Mouse (Mus musculus) embryonic facial prominence, embryonic 10.5 days (tissue): ENCODE data around the gene Adarb2. TPM values are rescaled to one million over a fixed set of nuclear protein-coding genes. Genes with fewer than 3 reads are reported as not detected.
"Not testable (repeated sequence)": the region's sequence is repeated elsewhere in the genome, so short reads cannot be mapped to it uniquely, and the experiment has no call there.

ENCODE experiments used
- DNase-seq: peaks from one replicate; pipeline ENCODE4 v3.0.0-alpha.2; 2017; ENCODE audit warnings: low spot score
- H3K27ac ChIP-seq: fragments of 300-500 bp; sonication (generic); replicated peaks from 2 replicates; pipeline ENCODE4 v1.5.1; 2016; ENCODE audit warnings: mild to moderate bottlenecking
- H3K27me3 ChIP-seq: fragments of 300-500 bp; sonication (generic); replicated peaks from 2 replicates; pipeline ENCODE4 v1.6.1; 2016; ENCODE audit warnings: low read depth, mild to moderate bottlenecking; ENCODE audit not compliant: poor library complexity, severe bottlenecking
- H3K36me3 ChIP-seq: fragments of 300-500 bp; sonication (generic); replicated peaks from 2 replicates; pipeline ENCODE4 v1.6.1; 2016; ENCODE audit warnings: mild to moderate bottlenecking, moderate library complexity
- H3K4me1 ChIP-seq: fragments of 300-500 bp; sonication (generic); 2 replicates; pipeline ENCODE4 v1.6.1; 2016
- H3K4me3 ChIP-seq: fragments of 300-500 bp; sonication (generic); 2 replicates; pipeline ENCODE4 v1.5.1; 2016; ENCODE audit warnings: mild to moderate bottlenecking, moderate library complexity
- H3K9me3 ChIP-seq: fragments of 300-500 bp; sonication (generic); 2 replicates; pipeline ENCODE4 v1.6.1; 2016; ENCODE audit warnings: mild to moderate bottlenecking
- WGBS: fragments of 180-500 bp; shearing (Covaris S2); methylation state at CpG from one replicate; pipeline ENCODE4 v1.1.7; 2016; 5-methylcytosine and 5-hydroxymethylcytosine counted together
- polyA plus RNA-seq: library from polyadenylated mRNA; unstranded; fragments of >200 nt; fragmentation: Nextera tagmentation; extraction: Ambion mirVana; gene quantifications from 2 replicates; pipeline ENCODE4 v1.2.1, GENCODE M21; 2016

Adarb2 gene
- polyA plus RNA-seq, 1 experiment from 2014 or later: 2.6 TPM

DNA sequence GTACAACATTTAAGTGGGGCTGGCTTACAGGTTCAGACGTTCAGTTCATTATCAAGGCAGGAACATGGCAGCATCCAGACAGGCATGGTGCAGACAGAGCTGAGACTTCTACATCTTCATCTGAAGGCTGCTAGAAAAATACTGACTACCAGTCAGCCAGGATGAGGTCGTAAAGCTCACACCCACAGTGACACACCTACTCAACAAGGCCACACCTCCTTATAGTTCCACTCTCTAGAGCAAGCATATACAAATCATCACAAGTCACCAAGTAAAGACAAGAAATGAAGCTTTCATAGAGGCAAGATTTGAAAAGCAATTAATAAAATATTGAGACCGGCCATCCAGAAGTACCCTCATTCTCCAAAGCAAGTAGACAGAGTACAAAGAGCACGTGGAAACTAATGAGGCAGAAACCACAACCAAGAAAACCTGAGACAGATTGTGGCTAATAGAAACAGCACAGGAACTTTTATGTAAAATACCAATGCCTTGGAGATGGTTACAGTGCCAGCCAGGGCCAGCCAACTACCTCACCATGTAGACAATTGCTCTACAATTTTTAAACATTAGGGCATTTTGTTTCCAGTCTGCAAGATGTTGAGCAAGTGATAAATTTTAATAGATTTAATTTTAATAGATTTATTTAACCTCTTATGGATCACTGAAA, 394.4 kb downstream of the Adarb2 start:
- WGBS: 88% methylated on average over 4 of the region's 4 CpGs
- no peak for DNase-seq
- H3K27me3 ChIP-seq: no peaks in the 10 kb centered on the region
- H3K9me3 ChIP-seq: no peaks in the 10 kb centered on the region
- H3K4me3 ChIP-seq: no peak overlapping the region
- no peak overlapping the region for H3K27ac ChIP-seq
- no peaks in the 10 kb centered on the region for H3K4me1 ChIP-seq
- H3K36me3 ChIP-seq: no peaks in the 10 kb centered on the region

DNA sequence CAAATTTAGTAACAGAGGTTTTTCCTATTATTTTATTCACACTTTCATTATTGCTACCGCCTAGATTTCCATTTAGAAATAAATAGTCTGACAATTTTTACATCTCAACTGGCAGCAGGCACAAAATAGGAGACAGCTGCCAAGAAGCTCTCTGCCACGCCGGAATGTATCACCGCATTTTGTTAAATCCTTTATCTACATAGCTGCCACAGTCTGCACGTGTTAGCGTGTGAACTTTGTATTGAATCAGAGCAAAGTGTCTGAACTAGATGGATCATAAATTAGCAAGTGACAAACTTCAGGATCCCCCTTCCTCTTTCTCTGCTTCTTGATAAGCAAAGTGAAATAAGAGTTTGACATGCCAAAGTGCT, 395.0 kb downstream of the Adarb2 start:
- no peak for DNase-seq
- 91% methylated on average over 6 of the region's 6 CpGs for WGBS
- H3K27ac ChIP-seq: no peak overlapping the region

DNA sequence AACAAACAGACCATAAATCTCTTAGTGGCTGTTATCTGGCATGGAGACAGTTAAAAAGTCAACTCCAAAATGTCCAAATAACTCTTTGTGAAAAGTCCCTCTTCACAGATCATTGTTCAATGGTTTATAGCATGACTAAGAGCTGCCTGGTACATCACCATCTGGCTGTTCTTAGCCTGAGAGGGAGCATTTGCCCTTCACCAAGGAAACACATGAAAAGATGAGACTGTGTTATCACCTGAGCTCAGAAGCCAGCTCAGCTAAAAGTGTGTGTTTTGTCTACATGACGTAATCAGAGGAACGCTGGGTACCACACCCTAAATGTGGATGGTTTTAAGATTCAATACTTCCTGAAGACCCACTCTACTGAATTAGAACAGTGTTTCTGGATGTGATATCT, 403.0 kb downstream of the Adarb2 start:
- Histone ChIP-seq H3K36me3 (no peaks in the 10 kb centered on the region), H3K4me3 (no peak overlapping the region), H3K27me3 (no peaks in the 10 kb centered on the region), H3K4me1 (no peaks in the 10 kb centered on the region), H3K9me3 (no peaks in the 10 kb centered on the region), H3K27ac (no peak overlapping the region)
- no peak for DNase-seq
- 93% methylated on average over 2 of the region's 2 CpGs for WGBS

More for the DNA sequence above, 395.0 kb downstream of the Adarb2 start:
- Histone ChIP-seq H3K27me3 (no peaks in the 10 kb centered on the region), H3K4me1 (no peaks in the 10 kb centered on the region), H3K36me3 (no peaks in the 10 kb centered on the region), H3K4me3 (no peak overlapping the region), H3K9me3 (no peaks in the 10 kb centered on the region)

DNA sequence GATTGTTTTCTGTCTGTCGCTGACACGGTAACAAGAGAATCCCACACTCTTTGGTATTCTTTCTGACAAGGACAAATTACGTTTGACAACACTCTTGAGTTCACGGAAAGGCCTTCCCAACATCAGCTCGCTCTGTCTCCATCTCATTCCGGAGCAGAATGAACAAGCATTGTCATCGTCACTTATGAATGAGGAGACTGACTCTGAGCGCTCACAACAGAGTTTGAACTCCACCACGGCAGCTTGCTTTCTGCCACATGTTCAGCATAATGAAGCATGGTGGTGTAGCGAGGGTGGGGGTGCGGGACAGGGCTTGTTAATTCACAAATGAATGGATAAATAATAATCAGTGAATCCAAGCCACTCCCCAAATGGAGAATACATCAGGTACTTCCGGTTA, 405.4 kb downstream of the Adarb2 start:
- H3K9me3 ChIP-seq: no peaks in the 10 kb centered on the region
- no peak overlapping the region for H3K4me3 ChIP-seq
- H3K36me3 ChIP-seq: no peaks in the 10 kb centered on the region
- no peaks in the 10 kb centered on the region for H3K4me1 ChIP-seq
- 89% methylated on average over 12 of the region's 12 CpGs for WGBS
- H3K27me3 ChIP-seq: no peaks in the 10 kb centered on the region
- H3K27ac ChIP-seq: no peak overlapping the region
- no peak for DNase-seq

DNA sequence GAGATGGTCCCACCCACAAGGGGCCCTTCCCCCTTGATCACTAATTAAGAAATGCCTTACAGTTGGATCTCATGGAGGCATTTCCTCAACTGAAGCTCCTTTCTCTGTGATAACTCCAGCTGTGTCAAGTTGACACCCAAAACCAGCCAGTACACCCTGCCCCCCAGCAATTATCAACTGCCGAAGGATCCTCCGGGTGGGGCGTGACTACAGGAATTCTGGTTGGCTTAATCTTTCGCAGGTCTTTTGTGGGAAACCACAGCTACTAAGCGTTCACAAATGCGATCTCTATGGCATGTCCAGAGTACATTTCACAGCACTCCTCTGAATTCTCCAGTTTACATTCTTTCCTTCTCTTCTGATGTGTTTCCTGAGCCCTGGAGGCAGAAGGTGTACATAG, 406.3 kb downstream of the Adarb2 start:
- not testable (repeated sequence) for H3K4me3 ChIP-seq, H3K4me1 ChIP-seq, H3K27ac ChIP-seq, DNase-seq, H3K9me3 ChIP-seq, H3K27me3 ChIP-seq, H3K36me3 ChIP-seq
- WGBS: 87% methylated on average over 6 of the region's 6 CpGs

DNA sequence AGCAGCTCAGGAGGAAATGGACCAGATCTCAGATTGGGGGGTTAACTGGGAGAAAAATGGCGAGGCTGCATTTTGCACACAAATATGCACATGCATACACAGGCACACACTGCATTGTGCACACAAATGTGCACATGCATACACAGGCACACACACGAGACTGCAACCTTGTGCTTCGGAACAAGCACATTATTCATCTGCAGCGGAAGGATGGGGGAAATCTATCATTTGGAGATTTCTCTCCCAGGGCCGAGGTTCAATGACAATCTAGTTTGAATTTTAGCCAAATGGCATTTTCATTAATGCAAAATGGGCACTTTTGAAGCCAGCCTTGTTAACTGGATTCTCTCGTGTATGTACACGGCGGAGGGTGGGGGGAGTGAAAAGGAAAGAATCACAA, 408.3 kb downstream of the Adarb2 start:
- no peaks in the 10 kb centered on the region for H3K27me3 ChIP-seq
- no peak overlapping the region for H3K4me3 ChIP-seq
- H3K4me1 ChIP-seq: no peaks in the 10 kb centered on the region
- DNase-seq: no peak
- H3K27ac ChIP-seq: no peak overlapping the region
- no peaks in the 10 kb centered on the region for H3K9me3 ChIP-seq
- WGBS: 90% methylated on average over 8 of the region's 8 CpGs
- H3K36me3 ChIP-seq: no peaks in the 10 kb centered on the region

DNA sequence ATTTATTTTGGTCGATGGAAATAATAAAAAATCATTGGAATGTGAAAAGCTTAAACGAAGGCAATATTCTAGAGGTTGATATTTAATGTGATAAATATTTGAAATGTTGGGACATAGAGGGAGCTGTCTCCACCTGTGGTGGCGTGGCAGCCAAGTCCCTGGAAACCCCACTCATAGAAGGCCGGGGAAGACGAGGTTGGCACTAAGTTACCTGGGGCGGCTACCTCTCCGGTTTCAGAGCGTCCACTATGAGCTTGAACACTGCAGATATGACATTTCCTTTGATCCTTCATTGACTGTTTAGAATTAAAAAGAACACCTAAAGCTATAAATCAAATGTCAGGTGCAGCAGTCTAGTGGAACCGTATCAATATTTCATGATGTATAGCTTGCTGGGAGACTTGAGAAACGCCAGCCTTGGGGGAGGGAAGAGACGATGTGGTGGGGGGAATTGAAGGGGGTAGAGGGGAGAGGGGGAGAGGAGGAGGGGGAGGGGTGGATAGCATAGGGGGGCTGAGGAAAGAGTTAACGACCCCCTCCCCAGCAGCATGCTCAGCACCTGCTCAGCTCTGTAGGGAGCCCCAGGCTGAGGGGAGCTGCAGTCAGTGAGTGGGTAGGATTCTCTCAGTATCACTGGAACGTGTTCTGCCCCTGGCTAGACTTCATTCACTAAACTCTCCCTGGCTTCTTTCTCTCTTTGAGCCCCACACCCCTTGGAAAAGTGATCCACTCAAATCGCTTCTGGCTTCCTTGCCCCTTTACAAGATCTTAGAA, 410.1 kb downstream of the Adarb2 start:
- Histone ChIP-seq H3K4me3 (no peak overlapping the region), H3K4me1 (no peaks in the 10 kb centered on the region), H3K27me3 (no peaks in the 10 kb centered on the region), H3K9me3 (no peaks in the 10 kb centered on the region), H3K27ac (no peak overlapping the region), H3K36me3 (no peaks in the 10 kb centered on the region)
- WGBS: 75% methylated on average over 14 of the region's 14 CpGs
- DNase-seq: no peak

DNA sequence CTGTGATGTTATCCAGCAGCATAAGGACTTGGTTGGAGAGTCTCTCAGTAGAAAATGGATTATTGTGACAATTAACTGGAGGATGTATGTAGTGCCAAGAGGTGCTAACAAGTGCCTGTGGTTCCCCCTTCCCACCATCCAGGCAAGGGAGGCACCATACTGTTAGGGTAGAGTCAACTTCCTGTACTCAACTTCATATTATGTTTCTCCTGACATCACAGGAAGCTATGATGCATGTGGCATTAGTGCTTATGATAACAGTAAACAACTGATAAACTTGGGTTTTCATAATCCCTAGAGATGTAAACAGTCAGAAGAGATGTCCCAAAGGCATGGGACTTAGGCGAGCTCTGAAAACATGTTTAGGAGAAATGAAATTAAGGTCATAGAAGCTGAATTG, 414.0 kb downstream of the Adarb2 start:
- H3K9me3 ChIP-seq: no peaks in the 10 kb centered on the region
- no peak overlapping the region for H3K27ac ChIP-seq
- no peak for DNase-seq
- H3K4me1 ChIP-seq: no peaks in the 10 kb centered on the region
- WGBS: 89% methylated on average over 1 of the region's 1 CpGs
- H3K4me3 ChIP-seq: no peak overlapping the region
- no peaks in the 10 kb centered on the region for H3K36me3 ChIP-seq
- H3K27me3 ChIP-seq: no peaks in the 10 kb centered on the region

DNA sequence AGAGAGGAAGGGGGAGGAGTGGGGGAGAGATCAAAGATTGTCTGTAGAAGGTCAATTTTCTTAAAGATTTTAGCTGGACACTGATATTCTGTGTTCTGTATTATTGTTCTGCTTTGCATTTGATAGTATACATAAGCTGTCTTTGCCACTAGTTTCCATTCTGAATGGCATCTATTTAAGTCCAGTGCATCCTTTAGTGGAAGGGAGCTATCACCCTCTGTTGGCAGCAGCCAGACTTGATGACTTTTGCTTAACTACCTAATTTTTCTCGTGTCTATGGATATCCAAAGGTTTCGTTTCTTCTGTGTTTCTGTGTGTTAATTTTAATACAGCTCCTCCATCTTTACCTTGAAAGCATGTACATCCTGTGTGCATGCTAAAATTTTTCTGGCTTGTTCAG, 419.6 kb downstream of the Adarb2 start:
- no peak for DNase-seq
- WGBS: 83% methylated on average over 2 of the region's 2 CpGs
- Histone ChIP-seq H3K9me3 (no peaks in the 10 kb centered on the region), H3K4me1 (no peaks in the 10 kb centered on the region), H3K4me3 (no peak overlapping the region), H3K27ac (no peak overlapping the region), H3K27me3 (no peaks in the 10 kb centered on the region), H3K36me3 (no peaks in the 10 kb centered on the region)

DNA sequence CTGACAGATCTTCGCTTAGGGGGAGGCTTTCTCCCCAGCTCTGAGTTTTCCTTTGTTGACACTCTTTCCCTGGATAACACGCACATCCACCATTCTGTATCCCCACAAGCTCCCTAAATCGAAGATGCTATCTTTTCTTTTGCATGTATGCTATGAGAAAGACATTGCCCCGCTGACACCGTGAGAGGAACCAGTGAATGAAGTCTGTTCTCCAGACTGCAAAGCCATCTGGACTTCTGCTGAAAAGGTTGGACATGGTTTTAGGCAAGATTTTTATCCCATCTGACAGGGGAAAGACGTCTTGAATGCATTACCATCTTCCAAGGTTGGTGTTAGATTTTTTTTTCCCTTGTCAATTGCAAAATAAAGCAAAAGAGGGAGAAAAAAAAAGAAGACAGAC, 426.9 kb downstream of the Adarb2 start:
- no peak for DNase-seq

DNA sequence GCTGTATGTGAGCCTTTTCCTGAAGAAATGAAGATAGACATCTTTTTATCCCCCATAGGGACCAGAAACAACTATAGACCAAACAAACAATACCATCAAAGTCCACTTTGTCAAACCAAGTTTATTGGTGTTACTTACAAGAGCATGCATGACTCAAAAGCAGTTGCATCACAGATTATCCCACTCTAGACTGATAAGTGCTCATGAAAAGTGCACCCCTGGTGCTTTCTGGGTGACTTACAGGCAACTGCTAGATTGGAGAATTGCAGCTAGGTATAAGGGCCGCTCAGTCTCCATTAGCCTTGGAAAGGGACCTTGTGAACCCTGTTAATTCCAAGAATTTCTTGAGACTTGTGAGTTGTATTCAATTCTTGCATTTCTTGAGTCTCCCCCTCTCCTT, 429.0 kb downstream of the Adarb2 start:
- Histone ChIP-seq H3K27ac (no peak overlapping the region), H3K27me3 (no peaks in the 10 kb centered on the region), H3K4me1 (no peaks in the 10 kb centered on the region), H3K4me3 (no peak overlapping the region), H3K36me3 (no peaks in the 10 kb centered on the region), H3K9me3 (no peaks in the 10 kb centered on the region)
- 84% methylated on average over 1 of the region's 1 CpGs for WGBS
- DNase-seq: no peak

More for the DNA sequence above, 426.9 kb downstream of the Adarb2 start:
- Histone ChIP-seq H3K27ac (no peak overlapping the region), H3K9me3 (no peaks in the 10 kb centered on the region), H3K36me3 (no peaks in the 10 kb centered on the region), H3K4me3 (no peak overlapping the region), H3K4me1 (no peaks in the 10 kb centered on the region), H3K27me3 (no peaks in the 10 kb centered on the region)
- 83% methylated on average over 6 of the region's 6 CpGs for WGBS

DNA sequence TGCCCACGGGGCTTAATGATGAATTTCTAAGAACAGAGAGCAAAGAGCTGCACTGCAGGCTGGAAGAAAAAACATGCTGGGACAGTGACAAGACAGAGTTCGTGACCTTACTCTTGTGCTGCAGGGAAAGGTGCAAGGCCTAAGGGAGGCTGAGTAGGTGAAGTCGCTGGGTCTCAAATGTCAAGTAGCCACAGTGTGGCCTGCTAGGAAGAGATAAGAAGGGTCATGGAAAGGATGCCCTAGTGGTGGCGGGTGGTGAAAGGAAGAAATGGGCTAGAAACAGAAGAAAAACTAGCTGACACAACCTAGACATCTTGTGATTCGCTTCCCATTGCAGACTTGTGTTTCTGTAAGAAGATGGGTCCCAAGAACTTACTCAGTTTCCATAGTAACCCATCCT, 429.4 kb downstream of the Adarb2 start:
- DNase-seq: no peak
- Histone ChIP-seq H3K9me3 (no peaks in the 10 kb centered on the region), H3K36me3 (no peaks in the 10 kb centered on the region), H3K4me1 (no peaks in the 10 kb centered on the region), H3K27me3 (no peaks in the 10 kb centered on the region), H3K4me3 (no peak overlapping the region), H3K27ac (no peak overlapping the region)
- WGBS: 66% methylated on average over 5 of the region's 5 CpGs
